Mouse (Mus musculus): ENCODE measurements at regions not wholly inside any gene's neighbourhood (a gene's known extent, or its start where the extent isn't known, plus 50 kb on each side); places are given as distances from the start of the nearest gene placed in this dataset.

DNA sequence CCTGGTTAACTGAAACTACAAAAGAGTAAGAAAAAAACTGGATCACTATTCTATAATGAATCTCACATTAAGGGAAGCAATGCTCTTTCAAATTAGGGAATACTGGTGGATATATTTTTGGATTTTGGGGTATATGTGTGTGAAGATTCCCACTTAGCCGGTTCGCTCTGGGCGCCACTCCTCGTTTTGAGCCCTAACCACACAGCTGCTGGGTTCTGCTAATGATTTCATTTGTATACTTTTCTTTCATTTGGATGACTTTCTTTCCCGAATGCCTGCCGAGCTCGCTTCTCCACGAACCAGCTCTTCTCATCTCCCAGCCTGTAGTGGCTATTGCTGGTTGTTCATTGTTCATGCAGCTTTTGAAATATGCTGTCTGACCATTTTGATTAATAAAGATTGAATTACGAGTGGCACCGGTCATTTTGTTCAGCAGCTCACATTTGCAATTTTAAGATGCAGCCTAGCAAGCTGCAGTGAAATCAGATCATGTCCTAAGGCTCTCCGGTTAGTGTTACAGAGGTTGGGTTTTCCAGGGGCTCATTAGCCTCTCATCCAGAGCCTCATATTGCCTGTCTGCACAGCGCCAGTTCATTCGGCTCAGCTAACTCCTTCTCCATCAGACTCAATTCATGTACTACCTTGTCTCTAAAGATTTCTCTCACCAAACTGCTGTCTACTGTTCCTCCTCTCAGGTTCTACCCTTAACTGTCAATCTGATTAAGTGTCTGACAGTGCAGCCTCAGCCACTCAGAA lies 146.6 kb upstream of the Arhgap24 start:
- ATAC-seq (ENCODE audit: extremely low read depth, insufficient number of reproducible peaks, low FRiP score, poor library complexity, severe bottlenecking) (no peak), DNase-seq (ENCODE audit: low spot score) (no peak)
- Histone ChIP-seq H3K4me1 (ENCODE audit: insufficient read depth, low read depth, low read length) (no peaks in the 10 kb centered on the region), H3K4me3 (ENCODE audit: low read depth, low read length) (no peak overlapping the region), H3K36me3 (replicated peaks) (no peaks in the 10 kb centered on the region), H3K27me3 (ENCODE audit: insufficient read depth, low read length) (no peaks in the 10 kb centered on the region), H3K9me3 (replicated peaks) (peaks cover 12% of the 10 kb centered on the region)
- no peak for TF ChIP-seq GATA1 (IDR thresholded peaks at IDR 0.05; ENCODE audit: borderline replicate concordance, low read length)

- DNase-seq (ENCODE audit: low spot score) (no peak), ATAC-seq (ENCODE audit: extremely low read depth, insufficient number of reproducible peaks, low FRiP score, poor library complexity, severe bottlenecking) (no peak)
- Histone ChIP-seq H3K4me3 (ENCODE audit: low read depth, low read length) (no peak overlapping the region), H3K9me3 (replicated peaks) (peaks cover 22% of the 10 kb centered on the region), H3K36me3 (replicated peaks) (no peaks in the 10 kb centered on the region), H3K4me1 (ENCODE audit: insufficient read depth, low read depth, low read length) (no peaks in the 10 kb centered on the region), H3K27me3 (ENCODE audit: insufficient read depth, low read length) (no peaks in the 10 kb centered on the region)
- no peak for TF ChIP-seq CTCF (IDR thresholded peaks at IDR 0.05; ENCODE audit: low read depth, low read length)
- no peak for TF ChIP-seq GATA2 (IDR thresholded peaks at IDR 0.05; ENCODE audit: borderline replicate concordance, low read depth, low read length)
- no peak for TF ChIP-seq TAL1 (conservative IDR thresholded peaks at IDR 0.05; ENCODE audit: low read depth, low read length)
- TF ChIP-seq POLR2AphosphoS5 (IDR thresholded peaks at IDR 0.05; ENCODE audit: insufficient replicate concordance, low read depth, low read length), result no peak
- no peak for TF ChIP-seq GATA1 (IDR thresholded peaks at IDR 0.05; ENCODE audit: borderline replicate concordance, low read length)
Observed at GRCm38 (mm10) chr5:102366481-102366880, 114.7 kb upstream of the Arhgap24 start.

DNA sequence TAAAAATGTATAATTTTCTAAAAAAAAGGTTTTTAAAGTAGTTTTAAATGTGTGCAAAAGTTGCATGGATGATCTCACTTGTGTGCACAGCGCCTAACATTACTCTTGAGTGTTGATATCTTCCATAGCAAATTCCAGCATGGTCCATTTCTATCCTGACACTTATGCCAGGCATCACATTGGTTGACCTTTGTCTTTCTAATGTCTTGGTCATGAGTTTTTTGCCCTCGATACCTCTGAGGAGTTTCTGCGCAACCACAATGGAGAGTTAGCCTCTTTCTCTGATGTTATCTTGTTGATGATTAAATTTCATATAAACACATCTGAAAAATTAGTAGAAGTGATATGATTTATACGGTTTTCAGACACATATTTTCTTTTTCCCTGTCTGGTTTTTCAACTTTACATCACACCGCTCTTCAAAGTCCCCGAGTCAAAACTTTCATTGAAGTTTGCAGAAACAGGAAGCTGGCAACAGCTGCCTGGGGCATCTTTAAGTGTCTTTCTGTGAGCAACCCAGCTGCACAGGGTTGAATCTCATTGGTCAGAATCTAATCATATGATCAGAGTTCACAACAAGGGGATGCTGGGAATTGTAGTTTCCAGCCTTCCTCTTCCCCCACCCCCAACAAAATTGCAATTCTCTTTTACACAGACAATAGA lies 107.8 kb upstream of the Arhgap24 start:
- ATAC-seq (ENCODE audit: extremely low read depth, insufficient number of reproducible peaks, low FRiP score, poor library complexity, severe bottlenecking) (no peak), DNase-seq (ENCODE audit: low spot score) (no peak)
- Histone ChIP-seq H3K9me3 (replicated peaks) (peaks cover 33% of the 10 kb centered on the region), H3K27me3 (ENCODE audit: insufficient read depth, low read length) (no peaks in the 10 kb centered on the region), H3K36me3 (replicated peaks) (no peaks in the 10 kb centered on the region), H3K4me3 (ENCODE audit: low read depth, low read length) (no peak overlapping the region), H3K4me1 (ENCODE audit: insufficient read depth, low read depth, low read length) (no peaks in the 10 kb centered on the region)
- TF ChIP-seq GATA1 (IDR thresholded peaks at IDR 0.05; ENCODE audit: borderline replicate concordance, low read length), result no peak
- TF ChIP-seq TAL1 (conservative IDR thresholded peaks at IDR 0.05; ENCODE audit: low read depth, low read length), result no peak
- no peak for TF ChIP-seq POLR2AphosphoS5 (IDR thresholded peaks at IDR 0.05; ENCODE audit: insufficient replicate concordance, low read depth, low read length)

DNA sequence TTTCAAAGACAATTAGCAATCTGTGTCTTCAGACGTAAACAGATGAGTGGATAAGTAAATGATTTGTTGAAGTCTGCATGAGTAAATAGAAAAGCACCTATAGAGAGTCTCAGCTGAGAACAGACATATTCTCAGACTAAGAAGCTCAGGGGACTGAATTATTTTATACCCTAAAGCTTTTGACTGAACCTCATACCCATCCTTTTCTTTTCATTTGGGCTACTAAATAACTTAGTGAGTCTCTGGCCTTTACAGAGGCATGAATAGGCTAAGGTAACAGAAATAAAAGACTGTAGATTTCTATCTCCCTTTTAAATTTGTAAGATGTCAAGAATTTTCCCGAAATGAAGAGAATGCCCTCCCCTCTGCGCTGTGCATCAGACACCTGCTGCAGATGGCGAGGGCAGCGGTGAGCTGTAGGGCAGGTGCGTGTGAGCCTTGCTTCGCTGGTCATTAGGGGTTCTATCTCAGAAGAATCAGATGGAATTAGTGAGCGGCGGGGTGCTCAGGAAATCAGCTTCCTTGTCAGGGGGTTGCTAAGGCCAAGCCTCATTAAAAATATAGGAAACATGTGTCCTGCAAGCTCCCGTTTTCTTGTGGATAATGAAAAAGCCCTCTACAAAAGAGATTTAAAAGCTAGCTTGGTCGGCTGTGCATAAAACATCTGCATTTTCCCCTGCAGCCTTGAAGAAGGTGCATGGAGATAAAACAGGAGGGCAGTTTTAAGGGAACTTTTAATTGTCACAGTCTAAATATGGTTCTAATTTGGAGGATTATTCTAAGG lies 107.0 kb upstream of the Arhgap24 start:
- no peaks in the 10 kb centered on the region for H3K4me1 ChIP-seq (ENCODE audit: insufficient read depth, low read depth, low read length)
- peaks cover 38% of the 10 kb centered on the region for H3K9me3 ChIP-seq (replicated peaks)
- no peaks in the 10 kb centered on the region for H3K27me3 ChIP-seq (ENCODE audit: insufficient read depth, low read length)
- ATAC-seq (ENCODE audit: extremely low read depth, insufficient number of reproducible peaks, low FRiP score, poor library complexity, severe bottlenecking) (no peak), DNase-seq (ENCODE audit: low spot score) (no peak)
- H3K36me3 ChIP-seq (replicated peaks), result no peaks in the 10 kb centered on the region
- H3K4me3 ChIP-seq (ENCODE audit: low read depth, low read length), result no peak overlapping the region
- TF ChIP-seq TAL1 (conservative IDR thresholded peaks at IDR 0.05; ENCODE audit: low read depth, low read length), result no peak
- no peak for TF ChIP-seq CTCF (IDR thresholded peaks at IDR 0.05; ENCODE audit: low read depth, low read length)
- TF ChIP-seq GATA2 (IDR thresholded peaks at IDR 0.05; ENCODE audit: borderline replicate concordance, low read depth, low read length), result no peak
- no peak for TF ChIP-seq POLR2AphosphoS5 (IDR thresholded peaks at IDR 0.05; ENCODE audit: insufficient replicate concordance, low read depth, low read length)
- no peak for TF ChIP-seq GATA1 (IDR thresholded peaks at IDR 0.05; ENCODE audit: borderline replicate concordance, low read length)

DNA sequence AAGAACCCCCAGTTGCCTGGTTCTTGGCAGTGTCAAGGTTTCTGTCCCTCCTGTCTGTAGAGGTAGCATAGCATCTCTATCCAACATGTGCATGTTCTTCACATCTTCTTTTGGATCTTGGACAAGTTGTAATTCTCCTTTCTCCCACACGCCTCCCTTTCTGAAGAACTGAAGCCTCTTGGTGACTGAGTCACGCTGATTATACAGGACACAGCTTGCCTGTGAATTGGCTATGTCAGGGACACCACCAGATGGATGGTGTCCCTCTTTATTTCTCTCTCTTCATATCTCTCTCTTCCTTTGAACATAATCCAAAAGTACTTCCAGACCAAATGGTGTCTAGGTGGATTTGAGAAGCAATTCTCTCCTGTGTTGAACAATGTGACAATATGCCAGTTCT lies 105.9 kb upstream of the Arhgap24 start:
- no peak overlapping the region for H3K4me3 ChIP-seq (ENCODE audit: low read depth, low read length)
- no peaks in the 10 kb centered on the region for H3K4me1 ChIP-seq (ENCODE audit: insufficient read depth, low read depth, low read length)
- H3K9me3 ChIP-seq (replicated peaks), result peaks cover 42% of the 10 kb centered on the region
- no peak for TF ChIP-seq CTCF (IDR thresholded peaks at IDR 0.05; ENCODE audit: low read depth, low read length)
- no peak for TF ChIP-seq TAL1 (conservative IDR thresholded peaks at IDR 0.05; ENCODE audit: low read depth, low read length)
- TF ChIP-seq GATA2 (IDR thresholded peaks at IDR 0.05; ENCODE audit: borderline replicate concordance, low read depth, low read length), result no peak
- TF ChIP-seq POLR2AphosphoS5 (IDR thresholded peaks at IDR 0.05; ENCODE audit: insufficient replicate concordance, low read depth, low read length), result no peak
- no peak for TF ChIP-seq GATA1 (IDR thresholded peaks at IDR 0.05; ENCODE audit: borderline replicate concordance, low read length)
- no peaks in the 10 kb centered on the region for H3K27me3 ChIP-seq (ENCODE audit: insufficient read depth, low read length)
- no peaks in the 10 kb centered on the region for H3K36me3 ChIP-seq (replicated peaks)
- no peak for DNase-seq (ENCODE audit: low spot score)
- no peak for ATAC-seq (ENCODE audit: extremely low read depth, insufficient number of reproducible peaks, low FRiP score, poor library complexity, severe bottlenecking)

GRCm38 (mm10) chr5:102393941-102394340 lies 87.2 kb upstream of the Arhgap24 start:
- TF ChIP-seq GATA2 (IDR thresholded peaks at IDR 0.05; ENCODE audit: borderline replicate concordance, low read depth, low read length) (no peak), POLR2AphosphoS5 (IDR thresholded peaks at IDR 0.05; ENCODE audit: insufficient replicate concordance, low read depth, low read length) (no peak), TAL1 (conservative IDR thresholded peaks at IDR 0.05; ENCODE audit: low read depth, low read length) (no peak)
- Histone ChIP-seq H3K36me3 (replicated peaks) (no peaks in the 10 kb centered on the region), H3K9me3 (replicated peaks) (peaks cover 42% of the 10 kb centered on the region), H3K4me1 (ENCODE audit: insufficient read depth, low read depth, low read length) (no peaks in the 10 kb centered on the region), H3K4me3 (ENCODE audit: low read depth, low read length) (no peak overlapping the region), H3K27me3 (ENCODE audit: insufficient read depth, low read length) (no peaks in the 10 kb centered on the region)
- no peak for DNase-seq (ENCODE audit: low spot score)
- no peak for ATAC-seq (ENCODE audit: extremely low read depth, insufficient number of reproducible peaks, low FRiP score, poor library complexity, severe bottlenecking)

Measured in G1E (cell line).